Mouse (Mus musculus) liver, adult 2 months (tissue): ENCODE results near the gene Nme4.

Source experiments
- CTCF ChIP-seq: fragments of 200-500 bp; IDR thresholded peaks from 2 replicates; pipeline ENCODE4 v1.5.1; 2011; ENCODE audit warnings: low read depth, low read length, control low read depth
- POLR2A ChIP-seq: fragments of 200-500 bp; IDR thresholded peaks from 2 replicates; pipeline ENCODE4 v1.6.1; 2011; ENCODE audit warnings: low read length, control low read depth; ENCODE audit not compliant: insufficient read depth; ENCODE audit errors: extremely low read depth

GRCm38 (mm10) chr17:26048118-26048517 lies 47.3 kb downstream of the Nme4 start:
- TF ChIP-seq CTCF (no peak), POLR2A (no peak)
